Mouse (Mus musculus) liver, embryonic 13.5 days (tissue): ENCODE measurements at regions not wholly inside any gene's neighbourhood (a gene's known extent, or its start where the extent isn't known, plus 50 kb on each side); places are given as distances from the start of the nearest gene placed in this dataset.

Experiments used
- ATAC-seq: fragments of 200-750 bp; cut with Nextera tagmentation; 2 replicates; pipeline ENCODE4 v1.8.0; 2017; ENCODE audit warnings: low read depth, mild to moderate bottlenecking, moderate number of reproducible peaks, moderate library complexity
- DNase-seq: peaks from one replicate; pipeline ENCODE4 v3.0.0; 2022
- H3K27ac ChIP-seq: fragments of 300-500 bp; sonication (generic); 2 replicates; pipeline ENCODE4 v1.5.1; 2015; ENCODE audit warnings: moderate library complexity, mild to moderate bottlenecking, inconsistent platforms
- H3K27me3 ChIP-seq: fragments of 300-500 bp; sonication (generic); 2 replicates; pipeline ENCODE4 v1.6.1; 2015; ENCODE audit warnings: mild to moderate bottlenecking, inconsistent platforms
- H3K36me3 ChIP-seq: fragments of 300-500 bp; sonication (generic); 2 replicates; pipeline ENCODE4 v1.6.1; 2015; ENCODE audit warnings: mild to moderate bottlenecking, inconsistent platforms
- H3K4me1 ChIP-seq: fragments of 300-500 bp; sonication (generic); replicated peaks from 2 replicates; pipeline ENCODE4 v1.6.1; 2015; ENCODE audit warnings: inconsistent platforms
- H3K4me2 ChIP-seq: fragments of 300-500 bp; sonication (generic); 2 replicates; pipeline ENCODE4 v1.6.1; 2015; ENCODE audit warnings: inconsistent platforms, mild to moderate bottlenecking, moderate library complexity
- H3K4me3 ChIP-seq: fragments of 300-500 bp; sonication (generic); replicated peaks from 2 replicates; pipeline ENCODE4 v1.5.1; 2015; ENCODE audit warnings: mild to moderate bottlenecking, inconsistent platforms
- H3K9ac ChIP-seq: fragments of 300-500 bp; sonication (generic); 2 replicates; pipeline ENCODE4 v1.6.1; 2015; ENCODE audit warnings: mild to moderate bottlenecking, inconsistent platforms
- H3K9me3 ChIP-seq: fragments of 300-500 bp; sonication (generic); replicated peaks from 2 replicates; pipeline ENCODE4 v1.6.1; 2016; ENCODE audit warnings: inconsistent platforms
- WGBS: fragments of 180-500 bp; shearing (Covaris S2); methylation state at CpG from one replicate; pipeline ENCODE4 v1.1.7; 2015; ENCODE audit not compliant: insufficient replicate concordance; 5-methylcytosine and 5-hydroxymethylcytosine counted together

DNA sequence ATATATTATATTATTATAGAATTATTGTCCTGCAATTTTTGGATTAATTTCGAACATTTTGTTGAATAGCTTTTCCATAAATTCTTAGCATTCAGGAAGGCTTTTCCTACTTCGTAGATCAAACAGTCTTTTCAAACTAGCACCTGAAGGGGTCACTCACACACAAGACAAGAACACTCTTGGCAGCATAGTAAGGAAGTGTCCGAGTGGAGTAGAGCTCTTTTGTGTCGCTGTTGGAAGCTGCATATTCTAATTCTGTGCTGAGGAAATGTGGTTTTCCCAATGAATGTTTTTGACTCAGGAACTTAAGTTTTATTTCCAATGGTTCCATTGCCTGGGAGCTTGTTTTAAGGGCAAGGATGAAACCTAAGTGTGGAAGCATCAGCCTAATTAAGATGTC lies 290.2 kb upstream of the Fam241a start:
- DNase-seq (no peak), ATAC-seq (no peak)
- Histone ChIP-seq H3K27me3 (no peaks in the 10 kb centered on the region), H3K9ac (no peak overlapping the region), H3K4me1 (no peaks in the 10 kb centered on the region), H3K4me2 (no peak overlapping the region), H3K9me3 (no peaks in the 10 kb centered on the region), H3K4me3 (no peak overlapping the region), H3K36me3 (no peaks in the 10 kb centered on the region), H3K27ac (no peak overlapping the region)
- 8% methylated on average over 4 of the region's 4 CpGs for WGBS

- Histone ChIP-seq H3K9me3 (no peaks in the 10 kb centered on the region), H3K9ac (no peak overlapping the region), H3K27me3 (no peaks in the 10 kb centered on the region), H3K27ac (no peak overlapping the region), H3K4me2 (no peak overlapping the region), H3K4me1 (no peaks in the 10 kb centered on the region), H3K4me3 (no peak overlapping the region), H3K36me3 (no peaks in the 10 kb centered on the region)
- WGBS, result 66% methylated on average over 7 of the region's 7 CpGs
- DNase-seq (no peak), ATAC-seq (no peak)
These were observed 285.2 kb upstream of the Fam241a start for GRCm38 (mm10) chr3:128181221-128181908.

DNA sequence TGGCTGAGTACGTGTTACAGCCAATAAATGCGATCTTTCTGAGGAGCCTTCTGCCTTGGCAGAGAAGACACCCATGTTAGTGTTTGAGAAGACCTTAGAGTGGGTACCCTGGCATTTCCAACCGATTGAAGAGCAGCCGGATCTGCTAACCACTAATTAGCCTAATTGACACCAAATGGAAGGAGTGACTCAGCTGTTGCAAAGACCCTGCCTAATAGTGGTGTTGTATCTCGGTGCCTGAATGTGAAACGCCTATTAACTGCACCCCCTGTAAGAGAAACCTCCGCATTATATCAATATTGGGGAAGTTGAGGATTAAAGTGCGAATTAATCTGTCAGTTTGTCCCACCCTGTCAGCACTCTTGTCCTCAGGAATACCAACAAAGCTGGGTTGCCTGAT lies 253.1 kb upstream of the Fam241a start:
- ATAC-seq (no peak), DNase-seq (no peak)
- Histone ChIP-seq H3K9ac (no peak overlapping the region), H3K27ac (no peak overlapping the region), H3K4me1 (no peaks in the 10 kb centered on the region), H3K9me3 (no peaks in the 10 kb centered on the region), H3K36me3 (no peaks in the 10 kb centered on the region), H3K4me3 (no peak overlapping the region), H3K4me2 (no peak overlapping the region), H3K27me3 (no peaks in the 10 kb centered on the region)
- 59% methylated on average over 8 of the region's 8 CpGs for WGBS

DNA sequence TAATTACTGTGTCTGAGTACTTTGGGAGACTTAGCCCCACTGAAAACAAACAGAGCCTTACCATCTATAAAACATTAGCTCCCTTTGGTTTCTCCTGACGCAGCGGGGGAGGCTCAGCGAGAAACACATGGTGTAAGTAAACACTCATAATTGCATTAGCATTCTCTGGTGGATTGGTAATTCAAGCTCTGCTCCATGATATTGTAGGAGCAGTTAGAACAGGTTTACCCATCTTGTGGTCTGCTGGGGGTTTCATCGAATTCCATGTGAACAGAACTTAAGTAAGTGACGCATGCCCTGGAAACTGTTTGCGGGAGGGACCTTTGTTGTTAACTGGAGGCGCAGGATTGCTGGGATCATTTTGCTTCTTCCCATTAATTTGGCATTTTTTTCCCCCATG lies 249.2 kb upstream of the Fam241a start:
- ATAC-seq (no peak), DNase-seq (no peak)
- Histone ChIP-seq H3K27ac (no peak overlapping the region), H3K36me3 (no peaks in the 10 kb centered on the region), H3K4me1 (no peaks in the 10 kb centered on the region), H3K4me3 (no peak overlapping the region), H3K9me3 (no peaks in the 10 kb centered on the region), H3K9ac (no peak overlapping the region), H3K4me2 (no peak overlapping the region), H3K27me3 (no peaks in the 10 kb centered on the region)
- WGBS, result 76% methylated on average over 7 of the region's 7 CpGs

- H3K9me3 ChIP-seq, result no peaks in the 10 kb centered on the region
- H3K36me3 ChIP-seq, result no peaks in the 10 kb centered on the region
- no peaks in the 10 kb centered on the region for H3K4me1 ChIP-seq
- DNase-seq (no peak), ATAC-seq (peak; percentile 60; the same call in 1 of the 2 replicates)
- no peak overlapping the region for H3K4me2 ChIP-seq
- no peaks in the 10 kb centered on the region for H3K27me3 ChIP-seq
- no peak overlapping the region for H3K27ac ChIP-seq
- no peak overlapping the region for H3K9ac ChIP-seq
- no peak overlapping the region for H3K4me3 ChIP-seq
- WGBS, result 49% methylated on average over 5 of the region's 5 CpGs
These were observed 231.7 kb upstream of the Fam241a start for GRCm38 (mm10) chr3:128127836-128128235.

DNA sequence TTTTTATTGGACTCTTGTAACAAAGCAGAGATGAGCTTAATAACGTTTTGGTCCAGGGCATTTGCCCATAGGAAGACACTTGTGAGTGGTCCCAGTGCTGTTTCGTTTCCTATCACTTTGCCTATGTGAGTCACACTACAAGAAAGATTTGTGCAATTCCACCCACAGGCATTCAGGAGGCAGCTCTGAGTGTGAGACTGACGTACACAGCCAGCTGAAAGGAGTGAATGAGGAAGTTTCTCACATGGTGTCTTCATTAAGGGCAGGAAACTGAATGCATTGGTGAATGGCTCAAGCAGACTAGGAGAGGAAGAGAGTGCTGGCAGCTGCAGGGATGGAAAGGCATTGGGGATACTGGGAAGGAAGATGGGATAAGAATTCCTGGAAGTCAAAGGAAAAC lies 230.5 kb upstream of the Fam241a start:
- H3K9ac ChIP-seq, result no peak overlapping the region
- H3K4me2 ChIP-seq, result no peak overlapping the region
- H3K9me3 ChIP-seq, result no peaks in the 10 kb centered on the region
- no peaks in the 10 kb centered on the region for H3K27me3 ChIP-seq
- no peaks in the 10 kb centered on the region for H3K4me1 ChIP-seq
- 23% methylated on average over 3 of the region's 3 CpGs for WGBS
- H3K27ac ChIP-seq, result no peak overlapping the region
- ATAC-seq (no peak), DNase-seq (no peak)
- no peaks in the 10 kb centered on the region for H3K36me3 ChIP-seq
- no peak overlapping the region for H3K4me3 ChIP-seq

- H3K4me3 ChIP-seq, result no peak overlapping the region
- DNase-seq (no peak), ATAC-seq (no peak)
- no peak overlapping the region for H3K27ac ChIP-seq
- H3K4me2 ChIP-seq, result no peak overlapping the region
- H3K9me3 ChIP-seq, result no peaks in the 10 kb centered on the region
- H3K4me1 ChIP-seq, result no peaks in the 10 kb centered on the region
- no peaks in the 10 kb centered on the region for H3K36me3 ChIP-seq
- no peaks in the 10 kb centered on the region for H3K27me3 ChIP-seq
- 54% methylated on average over 6 of the region's 6 CpGs for WGBS
- no peak overlapping the region for H3K9ac ChIP-seq
These were observed 226.0 kb upstream of the Fam241a start for GRCm38 (mm10) chr3:128122111-128122510.

DNA sequence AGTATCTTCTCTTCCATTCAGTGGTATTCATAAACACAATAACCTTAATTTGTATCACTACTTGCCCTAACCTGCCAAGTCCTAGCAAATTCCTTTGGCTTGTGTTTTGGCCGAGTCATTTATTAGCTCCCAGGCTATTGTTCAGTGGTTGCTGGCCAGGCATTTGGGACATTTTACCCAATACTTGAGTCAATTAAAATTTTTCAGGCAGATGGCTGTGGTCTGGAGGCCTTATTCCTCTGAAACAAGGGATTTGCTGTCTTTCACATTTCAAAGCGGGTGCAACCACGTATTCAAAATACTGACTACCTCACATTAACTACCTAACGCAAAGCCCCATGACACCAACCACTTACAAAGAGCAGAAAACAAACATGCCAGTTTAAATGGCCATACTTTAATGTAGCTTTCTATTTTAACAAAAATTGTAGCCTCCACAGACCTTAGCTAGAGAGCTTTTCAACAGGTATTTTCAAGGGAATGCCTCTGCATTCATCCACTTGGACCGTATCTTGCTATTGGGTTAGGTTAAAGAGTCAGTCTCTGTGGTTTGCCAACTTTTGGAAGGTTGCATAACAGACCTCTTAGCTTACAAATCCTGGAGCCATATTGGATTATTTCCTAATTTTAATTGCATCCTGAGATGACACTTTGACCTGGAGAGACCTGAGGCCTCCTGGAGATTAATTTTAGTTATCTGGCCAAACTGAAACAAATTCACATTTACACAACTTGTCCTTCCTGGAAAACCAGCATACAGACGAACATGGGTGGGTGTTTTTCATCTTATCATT lies 224.7 kb upstream of the Fam241a start:
- Histone ChIP-seq H3K27me3 (no peaks in the 10 kb centered on the region), H3K4me2 (no peak overlapping the region), H3K36me3 (no peaks in the 10 kb centered on the region), H3K4me3 (no peak overlapping the region), H3K4me1 (no peaks in the 10 kb centered on the region), H3K27ac (no peak overlapping the region), H3K9me3 (no peaks in the 10 kb centered on the region), H3K9ac (no peak overlapping the region)
- DNase-seq, result no peak
- ATAC-seq, result no peak
- WGBS, result 70% methylated on average over 6 of the region's 6 CpGs

DNA sequence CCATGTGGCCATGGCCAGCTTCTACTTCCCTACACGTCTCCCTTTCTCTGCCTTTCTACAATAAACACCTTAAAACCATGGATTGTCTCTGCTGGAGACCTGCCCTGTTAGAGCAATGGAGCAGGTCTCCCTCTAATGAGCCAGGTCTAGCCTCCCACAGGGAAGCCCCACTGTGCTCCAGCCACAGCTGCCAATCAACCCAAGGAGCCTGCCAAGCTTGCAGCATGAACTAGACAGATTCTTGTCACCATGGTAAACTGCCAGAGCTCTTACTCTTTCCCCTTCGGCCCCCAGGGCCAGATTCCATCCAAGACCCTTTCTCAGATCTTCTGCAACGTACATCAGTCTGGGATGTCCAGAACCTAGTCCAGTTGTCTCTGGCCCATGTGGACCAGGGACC lies 217.1 kb upstream of the Fam241a start:
- no peaks in the 10 kb centered on the region for H3K27me3 ChIP-seq
- no peaks in the 10 kb centered on the region for H3K9me3 ChIP-seq
- 39% methylated on average over 3 of the region's 3 CpGs for WGBS
- H3K4me1 ChIP-seq, result no peaks in the 10 kb centered on the region
- no peak overlapping the region for H3K4me2 ChIP-seq
- H3K9ac ChIP-seq, result no peak overlapping the region
- H3K27ac ChIP-seq, result no peak overlapping the region
- H3K36me3 ChIP-seq, result no peaks in the 10 kb centered on the region
- no peak overlapping the region for H3K4me3 ChIP-seq
- DNase-seq (no peak), ATAC-seq (no peak)

- WGBS, result 53% methylated on average over 2 of the region's 2 CpGs
- H3K4me1 ChIP-seq, result no peaks in the 10 kb centered on the region
- ATAC-seq, result no peak
- no peak overlapping the region for H3K27ac ChIP-seq
- DNase-seq, result no peak
- H3K4me3 ChIP-seq, result no peak overlapping the region
- no peak overlapping the region for H3K9ac ChIP-seq
- no peaks in the 10 kb centered on the region for H3K27me3 ChIP-seq
- no peaks in the 10 kb centered on the region for H3K36me3 ChIP-seq
- H3K4me2 ChIP-seq, result no peak overlapping the region
- no peaks in the 10 kb centered on the region for H3K9me3 ChIP-seq
These were observed 214.3 kb upstream of the Fam241a start for GRCm38 (mm10) chr3:128110406-128110805.

DNA sequence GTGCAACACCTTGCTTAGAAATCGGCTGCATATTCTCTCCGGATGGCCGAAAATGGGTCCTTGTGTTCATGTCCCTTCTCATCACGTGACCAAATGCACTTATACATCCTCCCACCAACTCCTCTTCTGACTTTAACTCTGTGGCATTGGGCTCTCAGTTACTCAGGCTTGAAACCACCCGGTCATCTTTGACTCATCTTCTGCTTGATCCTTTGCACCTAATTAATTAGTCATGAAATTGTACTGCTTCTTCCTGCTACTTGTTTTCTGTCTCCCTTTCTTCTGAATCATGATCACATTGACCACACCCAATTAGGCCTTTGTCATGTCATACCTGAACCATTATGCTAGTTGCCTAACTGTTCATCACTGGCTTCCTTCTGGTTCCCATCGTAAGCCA lies 208.4 kb upstream of the Fam241a start:
- Histone ChIP-seq H3K4me1 (no peaks in the 10 kb centered on the region), H3K27ac (no peak overlapping the region), H3K9me3 (no peaks in the 10 kb centered on the region), H3K4me2 (no peak overlapping the region), H3K9ac (no peak overlapping the region), H3K27me3 (no peaks in the 10 kb centered on the region), H3K36me3 (no peaks in the 10 kb centered on the region), H3K4me3 (no peak overlapping the region)
- 67% methylated on average over 6 of the region's 6 CpGs for WGBS
- DNase-seq (no peak), ATAC-seq (no peak)

GRCm38 (mm10) chr3:128093046-128093445 lies 196.9 kb upstream of the Fam241a start:
- H3K9ac ChIP-seq, result no peak overlapping the region
- H3K36me3 ChIP-seq, result no peaks in the 10 kb centered on the region
- ATAC-seq, result no peak
- DNase-seq, result no peak
- H3K4me1 ChIP-seq, result no peaks in the 10 kb centered on the region
- H3K4me3 ChIP-seq, result no peak overlapping the region
- no peak overlapping the region for H3K4me2 ChIP-seq
- no peak overlapping the region for H3K27ac ChIP-seq
- no peaks in the 10 kb centered on the region for H3K9me3 ChIP-seq
- no peaks in the 10 kb centered on the region for H3K27me3 ChIP-seq
